Mouse (Mus musculus) myocyte (in vitro differentiated cells): ENCODE measurements around the gene Pop4. TPM values are rescaled to one million over a fixed set of nuclear protein-coding genes. Genes with fewer than 3 reads are reported as not detected.

Experiments used
- H3K27me3 ChIP-seq: one replicate; pipeline ENCODE4 v1.6.1; 2011; ENCODE audit not compliant: control insufficient read depth, insufficient read depth, insufficient read length
- H3K36me3 ChIP-seq: one replicate; pipeline ENCODE4 v1.6.1; 2011; ENCODE audit not compliant: control insufficient read depth, insufficient read depth
- H3K4me2 ChIP-seq: one replicate; pipeline ENCODE4 v1.6.1; 2011; ENCODE audit warnings: low read depth, control low read depth
- H3K4me3 ChIP-seq: one replicate; pipeline ENCODE4 v1.5.1; 2011; ENCODE audit warnings: mild to moderate bottlenecking, control low read depth, moderate library complexity
- H3K79me2 ChIP-seq: one replicate; pipeline ENCODE4 v1.6.1; 2011; ENCODE audit not compliant: control insufficient read depth, insufficient read depth
- H3ac ChIP-seq: one replicate; pipeline ENCODE4 v1.6.1; 2011; ENCODE audit not compliant: control insufficient read depth, insufficient read length
- CEBPB ChIP-seq: IDR thresholded peaks from 2 replicates; pipeline ENCODE4 v1.6.1; 2011; ENCODE audit warnings: mild to moderate bottlenecking, moderate library complexity; ENCODE audit not compliant: poor library complexity, insufficient read depth, severe bottlenecking
- E2F4 ChIP-seq: IDR thresholded peaks from one replicate; pipeline ENCODE4 v1.6.1; 2011; ENCODE audit warnings: mild to moderate bottlenecking, control low read depth, moderate library complexity; ENCODE audit not compliant: insufficient read depth
- MAX ChIP-seq: IDR thresholded peaks from one replicate; pipeline ENCODE4 v1.6.1; 2011; ENCODE audit warnings: low read depth, mild to moderate bottlenecking, control low read depth
- MYOD1 ChIP-seq, 3 experiments: IDR thresholded peaks; one replicate each; pipeline ENCODE4 v1.6.1; 2011; ENCODE audit warnings: control low read depth in 2 of 3, low read depth in 2 of 3, mild to moderate bottlenecking in 2 of 3, moderate library complexity in 1 of 3; ENCODE audit not compliant: insufficient read length in 2 of 3, control insufficient read depth in 1 of 3
- MYOG ChIP-seq, 3 experiments: IDR thresholded peaks; one replicate each; pipeline ENCODE4 v1.6.1; 2011; ENCODE audit warnings: control low read depth in 2 of 3, low read depth in 2 of 3, mild to moderate bottlenecking in 2 of 3; ENCODE audit not compliant: insufficient read length in 2 of 3, control insufficient read depth in 1 of 3, insufficient read depth in 1 of 3
- POLR2A ChIP-seq: IDR thresholded peaks from one replicate; pipeline ENCODE4 v1.6.1; 2011; ENCODE audit warnings: low read depth, mild to moderate bottlenecking, control low read depth, moderate library complexity; ENCODE audit not compliant: insufficient read length
- POLR2AphosphoS2 ChIP-seq: IDR thresholded peaks from one replicate; pipeline ENCODE4 v1.6.1; 2011; ENCODE audit warnings: low read depth, control low read depth; ENCODE audit not compliant: insufficient read length
- REST ChIP-seq: IDR thresholded peaks from one replicate; pipeline ENCODE4 v1.6.1; 2011; ENCODE audit warnings: mild to moderate bottlenecking, control low read depth, moderate library complexity; ENCODE audit not compliant: insufficient read depth, insufficient read length
- SRF ChIP-seq: IDR thresholded peaks from one replicate; pipeline ENCODE4 v1.6.1; 2011; ENCODE audit warnings: low read depth; ENCODE audit not compliant: control insufficient read depth, insufficient read length
- TCF12 ChIP-seq: IDR thresholded peaks from one replicate; pipeline ENCODE4 v1.6.1; 2011; ENCODE audit warnings: mild to moderate bottlenecking, control low read depth; ENCODE audit not compliant: poor library complexity, insufficient read depth, severe bottlenecking
- TCF3 ChIP-seq: IDR thresholded peaks from one replicate; pipeline ENCODE4 v1.6.1; 2011; ENCODE audit warnings: low read depth, control low read depth; ENCODE audit not compliant: insufficient read length
- USF1 ChIP-seq: IDR thresholded peaks from one replicate; pipeline ENCODE4 v1.6.1; 2011; ENCODE audit warnings: low read depth, mild to moderate bottlenecking, control low read depth, moderate library complexity
- polyA plus RNA-seq: library from polyadenylated mRNA; unstranded; fragments of >200 nt; fragmentation: generic; extraction: Trizol; gene quantifications from one replicate; pipeline ENCODE4 v1.2.1, GENCODE M21; 2012; ENCODE audit warnings: missing spikeins

The Pop4 gene
- polyA plus RNA-seq, 1 experiment = 10.0 TPM

DNA sequence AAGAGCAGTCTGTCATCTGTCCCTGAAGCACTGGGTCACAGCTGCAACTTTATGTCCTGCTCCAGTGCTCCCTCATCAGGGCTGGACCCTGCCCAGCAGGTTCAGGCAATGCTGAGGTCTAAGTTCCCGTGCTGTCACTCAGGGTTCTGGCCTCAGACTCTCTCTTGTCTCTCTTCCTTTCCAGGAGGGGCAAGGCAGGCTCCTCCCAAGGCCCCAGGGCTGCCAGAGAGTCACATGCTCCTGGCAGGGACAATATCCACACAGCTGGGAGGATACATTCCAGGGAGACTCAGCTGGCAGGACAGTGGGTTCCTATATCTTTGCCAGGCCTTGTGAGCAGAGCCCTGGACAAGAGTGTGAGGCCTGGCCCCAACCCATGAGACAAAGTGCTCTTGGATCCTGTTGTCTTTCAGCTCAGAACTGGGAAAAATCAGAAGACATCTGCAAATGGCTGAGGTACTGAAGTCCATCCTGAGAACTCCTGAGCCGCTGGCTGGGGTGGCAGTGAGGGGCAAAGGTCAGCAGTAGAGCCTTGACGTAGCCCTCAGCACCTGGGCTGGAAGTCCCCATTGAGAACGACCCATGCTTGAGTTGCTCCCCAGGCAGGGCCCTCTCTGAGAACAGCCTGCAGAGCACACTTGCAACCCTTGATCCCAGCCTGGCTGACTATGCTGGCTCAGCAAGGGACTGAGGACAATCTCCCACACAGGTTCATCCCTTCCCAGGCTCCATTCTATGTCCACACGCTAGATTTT, 53.6 kb downstream of the Pop4 start:
- H3ac ChIP-seq = no peak overlapping the region
- peak; percentile 29 for TF ChIP-seq USF1
- TF ChIP-seq TCF3 = no peak
- H3K79me2 ChIP-seq = peaks cover 3% of the 10 kb centered on the region
- no peak overlapping the region for H3K4me3 ChIP-seq
- H3K27me3 ChIP-seq = no peaks in the 10 kb centered on the region
- H3K4me2 ChIP-seq = no peak overlapping the region
- H3K36me3 ChIP-seq = no peaks in the 10 kb centered on the region

DNA sequence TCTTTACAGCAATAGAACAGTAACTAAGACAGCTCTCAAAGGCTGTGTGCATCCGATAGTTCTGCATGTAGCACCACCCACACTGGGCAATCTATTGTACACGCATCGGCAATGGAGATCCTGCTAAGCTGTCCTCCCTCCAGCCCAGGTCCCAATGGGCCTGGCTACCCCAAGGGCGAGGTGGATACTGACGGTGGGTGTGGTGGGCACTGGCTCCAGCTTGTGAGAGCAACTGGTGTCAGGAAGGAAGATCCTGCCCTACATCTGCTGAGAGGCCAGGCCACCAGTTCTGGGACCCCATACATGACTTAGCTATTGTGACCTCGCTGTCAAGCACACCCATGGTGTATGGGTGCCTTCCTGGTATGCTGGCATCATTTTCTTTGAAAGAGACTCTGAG, 55.5 kb downstream of the Pop4 start:
- H3K79me2 ChIP-seq = no peaks in the 10 kb centered on the region
- TF ChIP-seq MYOD1 (IDR thresholded peaks at IDR 0.05; ENCODE audit: control insufficient read depth in 1 of 3, insufficient read length in 2 of 3, low read depth in 2 of 3) (no peak), MYOG (IDR thresholded peaks at IDR 0.05; ENCODE audit: control insufficient read depth in 1 of 3, insufficient read depth in 1 of 3, insufficient read length in 2 of 3, low read depth in 2 of 3) (no peak), REST (no peak), POLR2AphosphoS2 (no peak), POLR2A (no peak), TCF12 (no peak), MAX (no peak), USF1 (no peak), SRF (no peak), CEBPB (no peak), E2F4 (no peak), TCF3 (no peak)

DNA sequence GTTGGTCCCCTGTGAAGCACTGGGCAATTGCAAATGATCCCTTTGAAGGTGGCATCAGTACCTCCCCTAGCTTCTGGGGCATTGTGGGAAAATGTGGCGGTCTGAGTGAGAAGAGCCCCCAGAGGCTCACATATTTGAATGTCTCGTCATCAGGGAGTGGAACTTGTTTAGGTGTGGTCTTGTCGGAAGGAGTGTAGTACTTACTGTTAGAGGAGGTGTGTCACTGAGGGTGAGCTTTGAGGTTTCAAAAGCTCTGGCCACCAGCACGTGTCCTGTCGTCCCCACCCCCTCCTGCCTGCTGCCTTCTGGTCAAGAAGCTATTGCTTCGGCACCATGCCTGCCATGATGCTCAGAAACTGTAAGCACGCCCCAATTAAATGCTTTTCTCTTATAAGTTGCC, 55.9 kb downstream of the Pop4 start:
- TF ChIP-seq SRF (no peak), CEBPB (no peak), E2F4 (no peak), POLR2A (no peak), TCF3 (no peak), USF1 (no peak), REST (no peak), TCF12 (no peak), MYOG (IDR thresholded peaks at IDR 0.05; ENCODE audit: control insufficient read depth in 1 of 3, insufficient read depth in 1 of 3, insufficient read length in 2 of 3, low read depth in 2 of 3) (no peak), MAX (no peak), MYOD1 (IDR thresholded peaks at IDR 0.05; ENCODE audit: control insufficient read depth in 1 of 3, insufficient read length in 2 of 3, low read depth in 2 of 3) (no peak), POLR2AphosphoS2 (no peak)
- no peak overlapping the region for H3K4me3 ChIP-seq
- no peak overlapping the region for H3ac ChIP-seq
- H3K27me3 ChIP-seq = no peaks in the 10 kb centered on the region
- no peaks in the 10 kb centered on the region for H3K36me3 ChIP-seq
- H3K4me2 ChIP-seq = no peak overlapping the region
- H3K79me2 ChIP-seq = no peaks in the 10 kb centered on the region

More for the DNA sequence above, 55.5 kb downstream of the Pop4 start:
- H3K27me3 ChIP-seq = no peaks in the 10 kb centered on the region
- no peak overlapping the region for H3ac ChIP-seq
- H3K36me3 ChIP-seq = no peaks in the 10 kb centered on the region
- H3K4me2 ChIP-seq = no peak overlapping the region
- no peak overlapping the region for H3K4me3 ChIP-seq

DNA sequence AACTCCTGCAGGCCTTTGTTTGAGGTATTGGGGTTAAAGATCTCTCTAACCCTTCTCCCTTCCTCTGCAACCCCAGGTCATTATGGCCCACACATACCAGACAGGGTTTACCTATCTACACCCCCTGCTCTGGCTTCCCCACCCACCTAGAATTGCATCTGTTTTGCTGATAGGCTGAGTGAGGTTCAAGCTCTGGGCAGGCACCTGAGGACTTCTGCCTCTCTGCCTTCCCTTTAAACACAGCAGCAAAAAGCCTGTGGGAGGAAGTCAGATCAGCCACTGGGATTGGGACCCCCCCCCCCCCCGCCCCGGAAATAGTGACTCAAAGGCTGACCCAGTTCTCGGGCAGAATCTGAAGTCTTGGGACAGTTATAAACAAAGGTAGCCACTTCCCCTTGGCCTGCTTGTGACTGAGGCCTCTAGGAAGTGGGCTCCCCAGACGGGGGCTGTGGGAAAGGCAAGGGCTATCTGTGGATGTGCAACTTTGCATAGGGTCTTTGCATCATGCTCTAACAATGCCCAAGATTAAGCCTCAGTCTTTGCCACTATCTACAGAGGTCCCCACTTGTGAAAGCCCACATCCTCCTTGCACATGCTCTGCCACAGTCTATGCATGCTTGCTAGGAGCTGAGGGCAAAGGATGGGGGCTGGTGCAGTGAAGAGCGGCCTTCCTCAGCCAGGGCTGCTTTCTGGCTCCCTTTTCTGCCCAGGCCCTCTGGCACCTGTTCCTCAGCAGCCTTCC, 56.6 kb downstream of the Pop4 start:
- no peak overlapping the region for H3K4me2 ChIP-seq
- no peak overlapping the region for H3K4me3 ChIP-seq

DNA sequence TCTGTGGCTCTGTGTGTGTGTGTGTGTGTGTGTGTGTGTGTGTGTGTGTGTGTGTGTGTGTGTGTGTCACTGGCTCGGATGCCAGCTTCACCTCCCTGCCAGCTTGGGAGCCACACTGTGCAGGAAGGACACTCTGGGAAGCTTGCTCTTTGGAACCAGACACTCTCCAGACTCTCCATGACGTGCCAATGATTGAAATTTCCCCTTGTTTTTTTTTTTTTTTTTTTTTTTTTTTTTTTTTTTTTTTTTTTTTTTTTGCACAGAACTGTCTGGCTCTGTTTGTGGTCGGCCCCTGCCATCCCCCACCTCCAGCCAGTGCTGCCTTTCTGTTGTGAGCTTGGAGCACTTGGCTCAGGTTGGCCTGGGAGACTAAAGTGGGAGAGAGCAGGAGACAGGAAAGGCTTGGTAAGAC, 58.6 kb downstream of the Pop4 start:
- TF ChIP-seq SRF = no peak
- TF ChIP-seq CEBPB = no peak
- Histone ChIP-seq H3K4me2 (no peak overlapping the region), H3K36me3 (no peaks in the 10 kb centered on the region), H3ac (no peak overlapping the region), H3K79me2 (no peaks in the 10 kb centered on the region), H3K27me3 (no peaks in the 10 kb centered on the region), H3K4me3 (no peak overlapping the region)

More for the DNA sequence above, 56.6 kb downstream of the Pop4 start:
- Histone ChIP-seq H3K27me3 (no peaks in the 10 kb centered on the region), H3ac (no peak overlapping the region), H3K36me3 (no peaks in the 10 kb centered on the region), H3K79me2 (no peaks in the 10 kb centered on the region)
- no peak for TF ChIP-seq TCF3
- TF ChIP-seq POLR2AphosphoS2 = peak; percentile 18

Other genes with a start within 250 kb of the Pop4 start
- 13.4 TPM for gene Uri1, start 247.9 kb downstream of the Pop4 start, polyA plus RNA-seq
- 7.4 TPM for gene Ccne1, start 163.9 kb downstream of the Pop4 start, polyA plus RNA-seq
- 5.1 TPM for gene 1600014C10Rik, start 88.2 kb downstream of the Pop4 start, polyA plus RNA-seq
- gene Plekhf1, start 43.4 kb downstream of the Pop4 start, polyA plus RNA-seq = 3.0 TPM